Mouse (Mus musculus): ENCODE measurements around the gene Lamc1. TPM values are rescaled to one million over a fixed set of nuclear protein-coding genes. Genes with fewer than 3 reads are reported as not detected.

Gene Lamc1
- polyA plus RNA-seq, 1 experiment from 2014 or later, result 52.0 TPM

DNA sequence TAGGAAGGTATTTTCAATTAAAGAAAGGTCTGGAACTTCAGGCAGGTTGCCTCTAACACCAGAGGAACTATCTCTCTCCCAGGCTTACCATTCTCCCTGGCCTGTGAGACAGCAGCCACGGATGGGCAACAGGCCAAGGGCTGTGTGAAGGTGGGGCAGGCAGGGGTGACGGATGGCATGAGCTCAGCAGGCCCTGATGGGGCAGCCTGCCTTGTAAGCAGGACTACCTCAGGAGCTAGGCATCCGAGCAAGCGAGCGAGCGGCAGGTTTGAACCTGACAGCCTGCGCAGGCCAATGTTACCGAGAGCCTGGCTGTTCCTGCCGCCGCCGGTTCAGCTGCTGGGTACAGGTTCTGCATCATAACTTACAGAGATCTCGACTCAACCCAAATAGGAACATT lies 157.8 kb downstream of the Lamc1 start:
- no peaks in the 10 kb centered on the region for H3K36me3 ChIP-seq
- H3K27ac ChIP-seq, result no peak overlapping the region
- peaks cover 21% of the 10 kb centered on the region for H3K4me1 ChIP-seq
- no peak overlapping the region for H3K9ac ChIP-seq
- ATAC-seq (ENCODE audit: insufficient number of reproducible peaks, low FRiP score, low TSS enrichment, low read depth), result no peak
- WGBS, result 46% methylated on average over 12 of the region's 12 CpGs
- no peak overlapping the region for H3K4me2 ChIP-seq
- no peak overlapping the region for H3K4me3 ChIP-seq
- H3K27me3 ChIP-seq, result no peaks in the 10 kb centered on the region
- H3K9me3 ChIP-seq, result no peaks in the 10 kb centered on the region

DNA sequence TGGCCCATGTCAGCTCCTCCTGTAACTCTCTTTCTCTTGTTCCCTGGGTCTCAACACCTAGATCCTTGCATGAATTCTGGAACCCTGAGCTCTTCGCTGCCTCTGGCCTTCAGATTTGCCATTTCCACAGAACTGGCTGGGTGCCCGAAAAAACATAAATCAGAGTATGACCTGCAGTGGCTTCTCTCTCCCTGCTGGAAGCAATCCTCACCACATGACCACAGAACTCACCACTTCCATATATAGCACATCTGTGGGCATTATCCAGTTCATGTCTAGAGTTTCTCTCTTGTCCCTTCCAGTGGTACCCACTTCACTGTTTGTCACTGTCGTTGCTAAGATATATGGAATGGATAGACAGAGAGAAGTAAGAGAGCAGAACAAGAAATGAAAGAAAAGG lies 159.3 kb downstream of the Lamc1 start:
- WGBS, result 60% methylated on average over 3 of the region's 3 CpGs
- H3K36me3 ChIP-seq, result no peaks in the 10 kb centered on the region
- no peak overlapping the region for H3K27ac ChIP-seq
- peaks cover 21% of the 10 kb centered on the region for H3K4me1 ChIP-seq
- no peaks in the 10 kb centered on the region for H3K27me3 ChIP-seq
- H3K4me2 ChIP-seq, result no peak overlapping the region
- H3K4me3 ChIP-seq, result no peak overlapping the region
- no peak overlapping the region for H3K9ac ChIP-seq
- H3K9me3 ChIP-seq, result no peaks in the 10 kb centered on the region
- ATAC-seq (ENCODE audit: insufficient number of reproducible peaks, low FRiP score, low TSS enrichment, low read depth), result no peak

DNA sequence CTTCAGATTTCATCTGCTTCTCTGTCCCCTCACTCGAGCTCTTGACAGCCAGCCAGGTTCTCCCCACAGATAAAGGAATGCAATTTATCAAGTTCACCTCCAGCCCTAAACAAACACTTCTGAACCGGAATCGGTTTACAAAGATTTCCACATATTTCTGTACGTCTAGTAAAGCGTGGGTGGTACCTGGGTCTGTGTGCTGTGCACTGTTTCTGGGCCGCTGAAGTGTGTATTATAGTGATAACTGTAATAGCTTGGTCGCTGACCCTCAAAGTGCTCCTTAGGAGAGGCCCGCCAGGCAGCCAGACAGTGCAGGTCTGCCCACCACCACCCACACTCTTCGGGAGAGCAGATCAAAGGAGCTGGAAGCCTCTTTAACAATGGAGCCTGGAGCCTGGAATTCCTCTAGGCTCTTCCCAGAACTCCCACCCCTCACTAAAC lies 160.3 kb downstream of the Lamc1 start:
- WGBS, result 12% methylated on average over 9 of the region's 9 CpGs
- Histone ChIP-seq H3K4me1 (peaks cover 21% of the 10 kb centered on the region), H3K9ac (no peak overlapping the region), H3K36me3 (no peaks in the 10 kb centered on the region), H3K4me3 (no peak overlapping the region), H3K4me2 (no peak overlapping the region), H3K27me3 (no peaks in the 10 kb centered on the region), H3K9me3 (no peaks in the 10 kb centered on the region), H3K27ac (0 out of 2 replicates have a peak overlapping the region, but pooled peaks have one; percentile 24)
- no peak for ATAC-seq (ENCODE audit: insufficient number of reproducible peaks, low FRiP score, low TSS enrichment, low read depth)

DNA sequence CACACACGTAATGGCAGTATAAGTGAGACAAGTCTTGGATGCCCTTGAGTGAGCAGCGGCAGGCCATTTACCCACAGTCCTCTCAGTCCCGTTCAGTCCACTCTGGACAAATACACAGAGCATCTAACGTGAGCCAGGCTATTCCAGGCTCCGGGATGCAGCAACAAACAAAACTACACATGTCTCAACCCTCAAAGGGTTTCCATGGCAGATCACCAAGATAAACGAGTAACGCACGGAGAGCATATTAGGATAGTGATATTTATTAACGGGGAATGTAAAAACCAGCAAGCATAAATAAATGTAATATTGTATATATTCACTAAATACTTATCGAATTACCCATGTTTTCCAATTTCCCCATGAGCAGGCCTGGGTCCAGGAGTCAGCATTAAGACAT lies 161.6 kb downstream of the Lamc1 start:
- H3K27me3 ChIP-seq, result no peaks in the 10 kb centered on the region
- no peaks in the 10 kb centered on the region for H3K9me3 ChIP-seq
- ATAC-seq (ENCODE audit: insufficient number of reproducible peaks, low FRiP score, low TSS enrichment, low read depth), result no peak
- H3K4me3 ChIP-seq, result no peak overlapping the region
- no peak overlapping the region for H3K4me2 ChIP-seq
- no peak overlapping the region for H3K9ac ChIP-seq
- no peaks in the 10 kb centered on the region for H3K36me3 ChIP-seq
- 75% methylated on average over 10 of the region's 10 CpGs for WGBS
- H3K4me1 ChIP-seq, result peaks cover 21% of the 10 kb centered on the region
- no peak overlapping the region for H3K27ac ChIP-seq

Other genes with a start within 250 kb of the Lamc1 start
- gene Lamc2, start 146.3 kb downstream of the Lamc1 start, polyA plus RNA-seq (2015; fragmentation: Nextera tagmentation; extraction: Ambion mirVana), result 12.1 and 12.2 TPM in 2 replicates
- gene Shcbp1l, start 92.4 kb upstream of the Lamc1 start, polyA plus RNA-seq (2015; fragmentation: Nextera tagmentation; extraction: Ambion mirVana), result 0.12 and 0.15 TPM in 2 replicates
- 22.2 and 29.0 TPM in 2 replicates for gene Dhx9, start 154.9 kb upstream of the Lamc1 start, polyA plus RNA-seq (2015; fragmentation: Nextera tagmentation; extraction: Ambion mirVana)
- 34.1 and 49.8 TPM in 2 replicates for gene Npl, start 217.3 kb upstream of the Lamc1 start, polyA plus RNA-seq (2015; fragmentation: Nextera tagmentation; extraction: Ambion mirVana)